Mouse (Mus musculus): ENCODE measurements around the gene Hsd17b1.

Gene Hsd17b1

GRCm38 (mm10) chr11:101078121-101078520 lies at the start of gene Hsd17b1:
TSS of gene Hsd17b1 (plus strand) at chr11:101078411.
- DNase-seq (ENCODE audit: low read depth, low spot score) = no peak

DNA sequence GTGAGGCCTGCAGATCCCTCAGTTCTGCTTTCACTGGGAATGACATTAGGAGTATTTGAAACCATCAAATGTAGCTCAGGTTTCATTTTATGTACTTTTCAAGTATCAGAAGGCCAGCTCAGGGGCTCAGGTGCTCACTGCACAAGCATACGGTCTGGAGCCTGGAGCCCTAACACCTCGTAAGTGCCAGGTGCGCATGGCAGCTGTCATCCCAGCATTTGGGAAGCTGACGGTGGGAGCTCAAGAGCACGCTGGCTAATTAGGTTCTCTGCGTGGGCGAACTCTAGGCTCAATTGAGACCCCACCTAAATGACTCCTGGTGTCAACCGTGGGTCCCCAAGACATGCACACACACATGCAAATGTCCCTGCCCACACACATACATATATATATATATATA lies 48.9 kb upstream of the Hsd17b1 start:
- no peak for DNase-seq (ENCODE audit: low read depth, low spot score)

GRCm38 (mm10) chr11:101030136-101030807 lies 47.9 kb upstream of the Hsd17b1 start:
- DNase-seq (ENCODE audit: low read depth, low spot score) = no peak

DNA sequence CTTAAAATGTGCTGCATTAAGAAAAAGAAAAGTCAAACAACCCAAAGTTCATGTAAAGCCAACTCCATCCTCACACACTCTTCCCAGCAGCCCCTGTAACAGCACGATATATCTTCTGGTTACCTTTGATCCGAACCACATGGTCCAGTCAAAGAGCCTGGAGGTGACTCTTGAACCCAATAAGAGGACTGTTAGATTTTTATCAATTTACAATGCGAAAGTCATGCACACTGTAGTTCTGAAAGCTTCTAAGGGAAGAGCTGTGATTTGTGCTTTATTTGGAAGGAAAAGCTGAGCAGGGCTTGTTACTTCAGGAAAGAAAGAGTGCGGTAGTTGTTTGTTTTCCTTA lies 47.4 kb upstream of the Hsd17b1 start:
- DNase-seq (ENCODE audit: low read depth, low spot score) = no peak

GRCm38 (mm10) chr11:101031470-101031869 lies 46.7 kb upstream of the Hsd17b1 start:
- DNase-seq (ENCODE audit: low read depth, low spot score) = no peak

- no peak for DNase-seq (ENCODE audit: low read depth, low spot score)
Measured at GRCm38 (mm10) chr11:101033856-101034500, 44.2 kb upstream of the Hsd17b1 start.

GRCm38 (mm10) chr11:101034614-101035327 lies 43.4 kb upstream of the Hsd17b1 start:
- DNase-seq (ENCODE audit: low read depth, low spot score) = no peak

DNA sequence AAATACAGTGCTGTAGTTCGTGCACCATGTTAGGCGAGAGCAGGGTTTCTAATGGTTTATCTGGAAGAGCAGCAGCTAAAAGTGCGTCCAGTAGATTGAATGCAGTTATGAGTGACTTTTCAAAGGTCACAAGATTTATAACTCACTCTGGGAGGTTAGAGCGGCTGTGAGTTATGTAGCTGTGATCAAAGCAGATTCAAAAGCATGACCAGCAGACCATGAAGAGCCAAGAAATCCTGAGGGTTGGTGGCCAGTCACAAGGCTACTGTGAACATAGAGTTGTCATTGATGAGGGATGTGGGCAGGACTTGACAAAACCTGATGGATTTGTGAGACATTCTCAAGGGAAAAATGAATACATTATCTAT lies 42.9 kb upstream of the Hsd17b1 start:
- DNase-seq (ENCODE audit: low read depth, low spot score) = no peak

DNA sequence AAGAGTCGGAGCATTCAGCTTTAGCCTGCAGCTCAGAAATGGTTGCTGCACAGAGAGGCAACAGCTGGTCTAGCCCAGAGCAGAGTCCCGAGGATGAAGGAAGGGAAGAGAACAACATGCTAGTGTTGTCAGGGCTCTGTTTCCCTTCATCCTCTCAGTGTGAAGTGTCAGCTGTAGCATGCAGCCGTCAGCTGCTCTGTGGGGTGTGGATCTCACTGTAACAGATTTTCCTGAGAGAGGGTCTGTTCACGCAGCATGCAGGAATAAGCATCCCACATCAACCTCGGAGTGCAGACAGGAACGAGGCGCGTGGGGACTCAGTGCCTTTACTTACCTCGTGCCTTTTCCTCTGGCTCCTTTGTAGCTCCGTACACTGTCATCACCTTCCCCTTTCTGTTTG lies 40.4 kb upstream of the Hsd17b1 start:
- no peak for DNase-seq (ENCODE audit: low read depth, low spot score)

DNA sequence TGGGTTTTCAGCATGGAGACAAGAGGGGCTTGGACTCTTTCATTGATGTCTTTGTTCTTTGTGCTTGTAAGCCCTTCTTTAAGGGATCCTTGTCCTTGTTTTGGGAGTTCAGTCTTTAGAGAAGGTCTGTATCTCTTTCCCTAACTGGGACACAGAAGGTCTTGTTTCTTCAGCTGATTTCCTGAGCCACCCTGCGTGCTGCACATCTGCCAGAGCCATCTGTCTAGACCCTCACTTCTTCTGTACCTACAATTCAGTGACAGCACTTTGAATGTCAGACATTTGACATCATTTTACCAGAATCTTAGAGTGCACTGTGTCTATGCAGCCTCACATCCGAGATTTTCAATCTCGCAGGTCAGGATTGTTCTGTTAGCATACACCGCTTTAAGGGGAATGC lies 32.4 kb upstream of the Hsd17b1 start:
- DNase-seq (ENCODE audit: low read depth, low spot score) = no peak

- DNase-seq (ENCODE audit: low read depth, low spot score) = peak; percentile 56
Measured at GRCm38 (mm10) chr11:101046440-101046839, 31.8 kb upstream of the Hsd17b1 start.

GRCm38 (mm10) chr11:101047502-101047901 lies 30.7 kb upstream of the Hsd17b1 start:
- no peak for DNase-seq (ENCODE audit: low read depth, low spot score)

DNA sequence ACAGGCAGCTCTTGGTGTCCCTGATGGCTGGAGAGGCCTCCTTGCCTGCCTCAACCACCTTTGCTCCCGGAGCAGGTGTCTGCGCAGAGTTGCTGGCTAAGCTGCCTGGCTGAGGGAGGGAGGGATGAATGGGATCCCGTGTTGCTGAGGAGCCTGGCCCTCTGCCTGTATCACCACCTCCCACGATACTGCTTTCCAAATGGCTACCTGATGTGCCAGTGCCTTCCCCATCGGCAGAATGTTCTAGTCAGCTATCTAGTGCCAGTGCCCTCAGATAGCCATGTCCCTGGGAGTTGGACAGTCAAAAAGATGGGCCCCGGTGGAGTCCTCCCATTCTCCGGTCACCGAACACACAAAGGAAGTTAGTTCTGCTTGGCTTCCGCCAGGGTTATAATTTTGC lies 27.9 kb upstream of the Hsd17b1 start:
- no peak for DNase-seq (ENCODE audit: low read depth, low spot score)

DNA sequence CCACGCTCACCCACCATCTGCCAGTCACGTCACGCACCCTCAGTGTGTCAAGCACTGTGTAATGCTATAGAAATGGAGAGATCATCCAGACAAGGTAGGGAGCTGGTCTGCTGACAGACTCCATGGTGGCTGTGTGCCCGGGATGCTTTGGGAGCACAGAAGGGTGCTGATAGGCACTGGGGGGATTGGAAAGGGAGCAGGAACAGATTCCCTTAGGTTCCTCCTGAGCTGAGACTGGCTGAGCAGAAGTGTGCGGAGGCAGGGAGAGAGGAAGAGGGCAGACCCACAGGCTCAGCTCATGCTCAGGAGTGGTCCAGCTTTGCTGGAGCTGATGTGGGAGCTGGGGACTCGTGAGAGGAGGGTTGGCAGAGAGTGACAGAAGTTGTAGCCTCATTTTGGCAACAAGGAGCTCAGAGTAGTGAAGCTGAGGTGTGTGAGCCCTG lies 27.1 kb upstream of the Hsd17b1 start:
- DNase-seq (ENCODE audit: low read depth, low spot score) = no peak

DNA sequence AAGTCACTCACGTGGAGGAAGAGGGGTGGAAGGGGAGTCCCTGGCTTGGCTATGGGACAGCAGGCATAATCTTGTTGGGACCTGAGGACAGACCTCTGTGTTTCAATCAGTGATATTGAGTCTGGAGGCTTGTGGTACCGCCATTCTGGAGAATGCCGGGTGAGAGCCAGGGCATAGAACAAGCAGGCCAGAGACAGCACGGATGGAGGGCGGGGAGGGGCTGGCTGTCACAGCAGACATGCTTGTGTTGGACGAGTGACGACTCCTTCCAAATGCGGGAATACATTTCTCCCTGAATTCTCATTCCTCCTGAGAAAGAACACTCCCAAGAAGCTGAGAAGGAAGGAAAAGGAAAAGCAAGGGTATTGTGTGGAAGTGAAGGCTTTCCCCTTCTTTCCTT lies 26.6 kb upstream of the Hsd17b1 start:
- no peak for DNase-seq (ENCODE audit: low read depth, low spot score)

DNA sequence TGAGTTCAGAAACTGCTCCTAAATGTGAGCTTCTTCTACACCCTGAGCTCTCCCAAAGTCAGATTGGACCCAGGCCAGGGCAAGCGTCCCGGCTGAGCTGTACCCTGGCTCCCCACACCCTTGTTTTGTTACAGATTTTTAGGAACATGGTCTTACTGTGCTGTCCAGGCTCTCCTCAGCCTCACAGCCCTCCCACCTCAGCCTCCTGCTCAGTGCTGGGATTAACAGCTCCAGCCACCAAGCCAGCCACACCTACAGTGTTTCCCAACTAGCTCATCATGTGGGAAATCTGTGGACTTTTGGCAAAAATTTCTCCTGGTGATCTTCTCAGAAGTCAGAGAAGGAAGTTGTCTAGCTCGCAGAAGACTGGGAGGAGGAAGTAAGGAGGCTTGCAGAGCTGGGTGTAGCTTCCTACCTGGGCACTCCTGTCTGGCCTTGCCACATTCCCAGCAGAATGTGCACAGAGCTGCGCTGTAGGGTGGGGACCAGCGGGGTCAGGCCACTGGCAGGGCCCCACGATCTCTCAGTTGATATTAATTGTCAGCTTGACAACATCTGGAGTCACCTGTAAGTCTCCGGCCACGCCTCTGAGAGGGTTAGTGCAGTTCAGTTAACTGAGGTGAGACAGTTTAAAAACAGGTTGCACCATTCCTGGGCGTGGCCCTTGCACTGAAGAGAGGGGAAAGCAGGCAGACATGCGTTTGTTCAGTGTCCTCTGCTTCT lies 25.3 kb upstream of the Hsd17b1 start:
- no peak for DNase-seq (ENCODE audit: low read depth, low spot score)

- peak; percentile 60 for DNase-seq (ENCODE audit: low read depth, low spot score)
Measured at GRCm38 (mm10) chr11:101053974-101054373, 24.2 kb upstream of the Hsd17b1 start.

DNA sequence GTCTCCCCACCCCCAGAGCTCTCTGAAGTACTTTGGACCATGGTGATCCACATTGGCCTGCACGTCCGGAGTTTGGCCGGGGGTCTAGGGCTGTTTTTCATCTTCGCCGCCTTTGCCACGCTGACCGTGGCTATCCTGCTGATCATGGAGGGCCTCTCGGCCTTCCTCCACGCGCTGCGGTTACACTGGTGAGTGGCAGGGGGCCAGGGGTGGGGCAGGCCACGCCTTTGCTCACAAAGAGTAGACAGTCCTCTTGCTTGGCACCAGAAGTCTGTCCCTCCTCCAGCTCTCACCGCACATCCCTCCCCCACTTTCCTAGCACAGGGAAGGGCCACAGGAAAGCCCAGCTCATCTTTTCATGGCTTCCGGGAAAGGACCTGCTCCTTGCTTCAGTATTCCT lies 22.8 kb upstream of the Hsd17b1 start:
- DNase-seq (ENCODE audit: low read depth, low spot score) = no peak

GRCm38 (mm10) chr11:101056885-101057284 lies 21.3 kb upstream of the Hsd17b1 start:
- DNase-seq (ENCODE audit: low read depth, low spot score) = no peak

DNA sequence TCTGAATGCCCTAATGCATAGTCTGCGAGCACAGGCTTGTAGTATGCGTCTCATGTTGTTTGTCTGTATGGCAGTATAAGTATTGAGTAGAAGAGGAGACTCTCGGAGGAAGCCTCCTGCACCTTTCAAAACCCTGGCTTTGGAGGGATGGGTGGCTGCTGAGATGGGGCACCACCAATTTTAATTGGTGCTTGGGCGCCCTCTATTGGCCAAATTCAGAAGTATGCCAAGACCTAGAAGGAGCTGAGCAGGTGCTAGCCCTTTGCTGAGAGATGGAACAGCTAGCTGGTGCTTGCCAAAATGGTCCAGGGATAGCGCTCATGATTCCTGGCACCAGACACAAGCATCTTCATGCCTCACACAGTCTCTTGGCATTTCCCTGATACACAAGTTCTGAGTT lies 20.4 kb upstream of the Hsd17b1 start:
- DNase-seq (ENCODE audit: low read depth, low spot score) = peak; percentile 91

- peak; percentile 47 for DNase-seq (ENCODE audit: low read depth, low spot score)
Measured at GRCm38 (mm10) chr11:101058726-101059125, 19.5 kb upstream of the Hsd17b1 start.

- DNase-seq (ENCODE audit: low read depth, low spot score) = no peak
Measured at GRCm38 (mm10) chr11:101059473-101059872, 18.7 kb upstream of the Hsd17b1 start.
